Mouse (Mus musculus) limb, embryonic 10.5 days (tissue): ENCODE data around the gene Olfr983. TPM values are rescaled to one million over a fixed set of nuclear protein-coding genes. Genes with fewer than 3 reads are reported as not detected.

ENCODE experiments used
- polyA plus RNA-seq: library from polyadenylated mRNA; unstranded; fragments of >200 nt; fragmentation: Nextera tagmentation; extraction: Ambion mirVana; gene quantifications from 2 replicates; pipeline ENCODE4 v1.2.1, GENCODE M21; 2016

Gene Olfr983
- polyA plus RNA-seq, 1 experiment from 2014 or later, result not detected

Other genes starting within 250 kb of the Olfr983 start
- gene Olfr972, start 227.2 kb downstream of the Olfr983 start, polyA plus RNA-seq, result not detected in 2 replicates
- gene Olfr229, start 186.3 kb downstream of the Olfr983 start, polyA plus RNA-seq, result not detected in 2 replicates
- gene Olfr974, start 156.1 kb downstream of the Olfr983 start, polyA plus RNA-seq, result not detected in 2 replicates
- gene Olfr975, start 141.5 kb downstream of the Olfr983 start, polyA plus RNA-seq, result not detected in 2 replicates
- gene Olfr976, start 132.5 kb downstream of the Olfr983 start, polyA plus RNA-seq, result not detected in 2 replicates
- gene Olfr978, start 101.5 kb downstream of the Olfr983 start, polyA plus RNA-seq, result not detected in 2 replicates
- gene Olfr979, start 90.1 kb downstream of the Olfr983 start, polyA plus RNA-seq, result not detected in 2 replicates
- not detected in 2 replicates for gene Olfr980, start 84.0 kb downstream of the Olfr983 start, polyA plus RNA-seq
- gene Olfr981, start 72.1 kb downstream of the Olfr983 start, polyA plus RNA-seq, result not detected in 2 replicates
- not detected in 2 replicates for gene Olfr982, start 19.8 kb downstream of the Olfr983 start, polyA plus RNA-seq
- not detected in 2 replicates for gene Olfr984, start 20.6 kb upstream of the Olfr983 start, polyA plus RNA-seq
- not detected in 2 replicates for gene Olfr985, start 36.6 kb upstream of the Olfr983 start, polyA plus RNA-seq
- gene Tmem225, start 54.5 kb upstream of the Olfr983 start, polyA plus RNA-seq, result not detected in 2 replicates
- gene Olfr986, start 87.3 kb upstream of the Olfr983 start, polyA plus RNA-seq, result not detected in 2 replicates
- gene Zfp202, start 98.7 kb upstream of the Olfr983 start, polyA plus RNA-seq, result 7.5 and 8.4 TPM in 2 replicates
- 0.08 and 0.15 TPM in 2 replicates for gene Scn3b, start 175.6 kb upstream of the Olfr983 start, polyA plus RNA-seq